Mouse (Mus musculus) embryo, embryonic 10.5 days (tissue): ENCODE measurements around the gene Ube2j2.
A peak's percentile ranks its signal among the peaks of the same experiment; 100 is the strongest.

ENCODE experiments used
- DNase-seq: peaks from one replicate; pipeline ENCODE4 v3.0.0-alpha.2; 2015; ENCODE audit warnings: low spot score

The Ube2j2 gene

GRCm38 (mm10) chr4:155943534-155944249 lies at the start of gene Ube2j2:
Gene Ube2j2 (plus strand): TSS chr4:155943831.
- DNase-seq: peak; percentile 97

GRCm38 (mm10) chr4:155894311-155894881 lies 49.2 kb upstream of the Ube2j2 start:
- DNase-seq: peak; percentile 3

- DNase-seq: peak; percentile 12
These were observed 48.4 kb upstream of the Ube2j2 start for GRCm38 (mm10) chr4:155895216-155895615.

GRCm38 (mm10) chr4:155895826-155896225 lies 47.8 kb upstream of the Ube2j2 start:
- DNase-seq: no peak

GRCm38 (mm10) chr4:155896461-155896860 lies 47.2 kb upstream of the Ube2j2 start:
- DNase-seq: no peak

GRCm38 (mm10) chr4:155898318-155898717 lies 45.3 kb upstream of the Ube2j2 start:
- DNase-seq: no peak

GRCm38 (mm10) chr4:155899355-155899754 lies 44.3 kb upstream of the Ube2j2 start:
- DNase-seq: no peak

- no peak for DNase-seq
These were observed 42.4 kb upstream of the Ube2j2 start for GRCm38 (mm10) chr4:155901205-155901604.

GRCm38 (mm10) chr4:155903246-155903645 lies 40.4 kb upstream of the Ube2j2 start:
- no peak for DNase-seq

GRCm38 (mm10) chr4:155904318-155905102 lies 39.1 kb upstream of the Ube2j2 start:
- peak; percentile 39 for DNase-seq

- DNase-seq: no peak
These were observed 38.0 kb upstream of the Ube2j2 start for GRCm38 (mm10) chr4:155905634-155906033.

GRCm38 (mm10) chr4:155906125-155906524 lies 37.5 kb upstream of the Ube2j2 start:
- no peak for DNase-seq

- no peak for DNase-seq
These were observed 36.6 kb upstream of the Ube2j2 start for GRCm38 (mm10) chr4:155907003-155907402.

GRCm38 (mm10) chr4:155908281-155908680 lies 35.4 kb upstream of the Ube2j2 start:
- DNase-seq: no peak

- DNase-seq: no peak
These were observed 34.9 kb upstream of the Ube2j2 start for GRCm38 (mm10) chr4:155908751-155909150.

GRCm38 (mm10) chr4:155932031-155932430 lies 11.6 kb upstream of the Ube2j2 start:
- no peak for DNase-seq

GRCm38 (mm10) chr4:155943049-155943452 lies 580 bp upstream of the Ube2j2 start:
- peak; percentile 29 for DNase-seq

GRCm38 (mm10) chr4:155944271-155944670 lies 640 bp downstream of the Ube2j2 start:
- peak; percentile 27 for DNase-seq

GRCm38 (mm10) chr4:155947094-155947493 lies 3.5 kb downstream of the Ube2j2 start:
- no peak for DNase-seq

GRCm38 (mm10) chr4:155955491-155955890 lies 11.9 kb downstream of the Ube2j2 start:
- no peak for DNase-seq

GRCm38 (mm10) chr4:155959275-155959674 lies 15.6 kb downstream of the Ube2j2 start:
- DNase-seq: peak; percentile 90

GRCm38 (mm10) chr4:155962167-155962971 lies 18.7 kb downstream of the Ube2j2 start, which contains the start of gene C1qtnf12:
Gene C1qtnf12 (plus strand): TSS chr4:155962318.
- peak; percentile 72 for DNase-seq
